Mouse (Mus musculus) E14TG2a.4 (cell line): ENCODE measurements at regions not wholly inside any gene's neighbourhood (a gene's known extent, or its start where the extent isn't known, plus 50 kb on each side); places are given as distances from the start of the nearest gene placed in this dataset.

Experiments used
- CTCF ChIP-seq: conservative IDR thresholded peaks from 2 replicates; pipeline ENCODE4 v1.5.1; 2014; ENCODE audit warnings: low read length
- POU5F1 ChIP-seq: IDR thresholded peaks from 2 replicates; pipeline ENCODE4 v1.6.1; 2014; ENCODE audit warnings: low read length, borderline replicate concordance

- TF ChIP-seq CTCF, result no peak
- no peak for TF ChIP-seq POU5F1
Observed at GRCm38 (mm10) chr12:60074142-60074541, 854.6 kb upstream of the Fbxo33 start.
